Mouse (Mus musculus) T-cell, adult 2 months (primary cell): Measurements from ENCODE around the gene Gm45716.

Source experiments
- DNase-seq: peaks from one replicate; pipeline ENCODE4 v3.0.0; 2022; ENCODE audit warnings: low spot score

Gm45716 gene

DNA sequence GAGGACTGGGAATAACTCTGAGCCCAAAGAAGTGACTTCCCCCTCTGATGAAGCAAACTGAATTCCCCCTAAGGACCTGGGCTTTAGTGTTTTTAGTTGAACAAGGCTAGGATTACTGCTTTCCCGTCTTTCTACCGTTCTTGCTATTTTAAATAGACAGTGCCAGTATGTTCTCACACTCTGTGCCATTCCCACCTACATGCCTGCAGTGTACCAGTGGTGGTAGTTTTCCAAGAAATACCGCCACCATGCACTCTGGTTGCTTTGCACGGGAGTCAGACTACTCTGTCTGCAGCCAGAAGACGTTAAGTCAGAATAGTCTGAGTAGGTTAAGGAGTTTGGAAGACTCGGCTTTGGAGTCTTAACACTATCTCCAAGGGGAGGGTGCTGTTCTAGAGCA lies 96.1 kb downstream of the Gm45716 start:
- no peak for DNase-seq

DNA sequence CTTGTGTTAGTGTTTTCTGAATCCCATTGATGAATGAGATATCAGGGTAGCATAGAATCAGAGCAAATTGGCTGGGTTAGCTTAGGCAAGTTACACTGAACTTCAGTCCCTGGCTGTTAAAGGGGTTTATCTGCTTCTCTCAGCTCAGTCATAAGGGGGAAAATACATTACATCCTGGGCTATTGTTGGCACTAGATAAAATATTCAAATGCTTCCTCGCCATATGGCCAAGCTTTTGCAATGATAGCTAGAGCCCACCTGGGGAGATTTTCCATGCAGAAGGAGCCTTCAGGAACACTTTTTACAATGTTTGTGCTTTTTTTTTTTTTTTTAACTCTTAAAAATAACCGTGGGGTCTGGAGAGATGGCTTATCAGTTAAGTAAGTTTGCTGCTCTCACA lies 96.6 kb downstream of the Gm45716 start:
- no peak for DNase-seq

DNA sequence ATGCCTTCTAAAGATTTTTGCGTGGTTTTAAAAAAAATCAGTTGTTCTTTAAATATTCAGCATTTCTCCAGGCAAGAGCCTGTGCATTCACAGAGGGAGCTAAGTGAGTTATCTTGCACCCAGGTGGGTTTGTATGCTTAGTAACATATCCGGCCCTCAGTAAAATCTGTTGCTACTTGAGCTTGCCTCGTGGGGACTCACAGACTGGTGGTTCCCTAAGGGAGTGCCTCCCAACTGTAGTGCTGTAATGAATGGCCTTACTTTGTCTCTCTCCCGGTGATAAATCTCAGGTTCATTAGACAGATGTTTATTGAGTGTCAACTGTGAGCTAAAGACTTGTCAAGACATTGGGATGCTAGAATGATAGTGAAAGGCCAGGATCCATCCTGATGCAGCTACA lies 97.1 kb downstream of the Gm45716 start:
- DNase-seq: no peak

DNA sequence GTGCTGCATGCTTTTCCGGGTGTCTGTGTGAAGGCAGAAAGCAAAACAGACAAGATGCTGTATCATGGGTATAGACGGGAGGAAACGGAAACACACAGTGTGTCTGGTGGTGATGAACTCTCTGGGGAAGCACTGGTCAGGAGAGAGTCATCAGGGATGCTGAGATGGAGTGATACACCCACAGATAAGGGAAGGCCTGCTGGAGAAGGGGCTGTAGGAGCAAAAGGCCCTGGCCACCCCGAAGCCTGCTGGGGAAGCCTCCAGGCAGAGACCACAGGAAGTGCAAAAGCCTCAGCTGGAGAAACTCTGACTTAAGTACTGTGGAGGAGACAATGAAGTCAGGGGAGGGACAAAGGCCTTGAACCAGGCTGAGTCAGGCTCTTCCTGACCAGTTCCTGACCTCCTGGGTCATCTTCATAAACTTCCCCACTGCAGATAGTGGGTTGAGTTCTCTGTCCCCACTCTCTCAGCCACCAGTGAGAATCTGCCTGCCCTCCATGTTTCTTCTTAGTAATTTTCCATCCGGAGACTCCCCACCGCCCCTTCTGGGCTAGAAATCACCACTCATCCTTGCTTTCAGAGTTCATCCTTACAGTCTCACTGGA lies 99.2 kb downstream of the Gm45716 start:
- DNase-seq: no peak

DNA sequence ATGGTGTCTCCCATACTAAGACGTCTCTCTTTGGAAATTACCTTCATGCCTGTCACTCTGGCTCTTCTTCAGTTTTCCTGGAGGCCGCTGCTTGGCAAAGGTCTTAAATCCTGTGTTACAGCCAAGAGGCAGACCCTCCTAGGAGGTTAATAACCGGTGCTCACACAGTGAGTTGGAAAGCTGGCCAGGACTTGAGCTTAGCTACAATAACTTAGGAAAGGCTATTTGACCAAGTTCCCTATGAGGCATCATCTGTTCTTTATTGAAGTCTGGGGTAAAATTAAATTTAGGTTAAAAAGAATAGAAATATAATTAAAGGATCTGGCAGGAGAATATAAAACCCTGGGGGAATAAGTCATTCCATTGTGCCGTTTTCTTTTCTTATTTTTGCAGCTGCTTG lies 103.7 kb downstream of the Gm45716 start:
- DNase-seq: no peak

DNA sequence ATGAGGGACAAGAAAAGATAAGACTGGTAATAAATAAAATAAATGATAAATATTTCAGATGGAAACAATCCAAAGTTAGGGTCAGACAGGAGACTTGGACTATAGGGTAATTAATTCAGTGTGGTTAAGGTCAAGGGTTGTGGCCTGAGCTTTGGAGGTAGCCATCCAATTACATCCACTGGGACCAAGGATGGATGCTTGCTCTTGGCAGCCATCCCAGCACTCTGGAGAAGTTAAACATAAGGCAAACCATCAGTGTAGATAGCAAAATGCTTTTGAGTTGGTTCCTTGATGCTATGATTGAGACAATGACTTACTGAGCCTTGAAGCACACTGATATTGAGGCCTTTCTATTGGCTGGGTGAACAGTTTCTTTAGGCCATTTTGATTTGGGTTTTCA lies 105.3 kb downstream of the Gm45716 start:
- DNase-seq: no peak

DNA sequence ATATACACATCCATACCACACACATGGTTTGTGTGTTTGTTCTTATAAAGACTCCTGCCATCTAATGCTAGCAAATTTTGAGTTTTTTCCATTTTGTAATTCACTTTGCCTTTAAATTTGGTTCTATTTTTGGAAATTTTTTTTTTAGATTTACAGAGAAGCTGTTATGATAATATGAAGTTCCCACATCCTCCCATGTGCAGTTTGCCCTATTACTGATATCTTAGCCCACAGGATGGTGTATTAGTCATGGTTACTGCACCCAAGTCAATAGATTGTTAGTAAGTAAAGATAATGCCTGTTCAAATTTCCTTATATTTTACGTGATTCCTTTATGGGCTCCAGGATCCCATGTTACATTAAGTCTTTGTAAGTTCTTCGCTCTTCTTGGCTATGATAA lies 107.1 kb downstream of the Gm45716 start:
- no peak for DNase-seq
